Mouse (Mus musculus) G1E (cell line): ENCODE data around the gene Zfp942. TPM values are rescaled to one million over a fixed set of nuclear protein-coding genes. Genes with fewer than 3 reads are reported as not detected.
"Not testable (repeated sequence)": the region's sequence is repeated elsewhere in the genome, so short reads cannot be mapped to it uniquely, and the experiment has no call there.

ENCODE experiments used
- ATAC-seq: 2 replicates; pipeline ENCODE4 v1.8.0; 2016; ENCODE audit warnings: mild to moderate bottlenecking; ENCODE audit not compliant: insufficient number of reproducible peaks, poor library complexity, low FRiP score, severe bottlenecking; ENCODE audit errors: extremely low read depth
- DNase-seq: peaks from one replicate; pipeline ENCODE4 v3.0.0; 2012; ENCODE audit warnings: low spot score
- H3K27me3 ChIP-seq: 2 replicates; pipeline ENCODE4 v1.6.1; 2012; ENCODE audit warnings: mild to moderate bottlenecking, low read length, inconsistent platforms; ENCODE audit not compliant: insufficient read depth
- H3K36me3 ChIP-seq: replicated peaks from 2 replicates; pipeline ENCODE3; 2012; ENCODE audit warnings: mild to moderate bottlenecking, inconsistent platforms
- H3K4me1 ChIP-seq: 2 replicates; pipeline ENCODE4 v1.6.1; 2012; ENCODE audit warnings: low read depth, low read length, inconsistent platforms, mixed read lengths; ENCODE audit not compliant: insufficient read depth
- H3K4me3 ChIP-seq: 2 replicates; pipeline ENCODE4 v1.5.1; 2012; ENCODE audit warnings: low read depth, mild to moderate bottlenecking, inconsistent platforms, low read length, moderate library complexity, mixed read lengths
- H3K9me3 ChIP-seq: replicated peaks from 2 replicates; pipeline ENCODE4 v1.6.1; 2012; ENCODE audit warnings: inconsistent platforms
- CTCF ChIP-seq: IDR thresholded peaks from 2 replicates; pipeline ENCODE4 v1.5.1; 2012; ENCODE audit warnings: low read depth, low read length, inconsistent platforms, mixed read lengths
- GATA1 ChIP-seq: IDR thresholded peaks from 2 replicates; pipeline ENCODE4 v1.6.1; 2012; ENCODE audit warnings: borderline replicate concordance, low read length, inconsistent platforms, mixed read lengths
- GATA2 ChIP-seq: IDR thresholded peaks from 2 replicates; pipeline ENCODE4 v1.6.1; 2012; ENCODE audit warnings: low read depth, low read length, inconsistent platforms, borderline replicate concordance
- POLR2AphosphoS5 ChIP-seq: IDR thresholded peaks from 2 replicates; pipeline ENCODE4 v1.6.1; 2012; ENCODE audit warnings: low read depth, low read length, inconsistent platforms; ENCODE audit not compliant: insufficient replicate concordance
- TAL1 ChIP-seq: conservative IDR thresholded peaks from 2 replicates; pipeline ENCODE4 v1.6.1; 2012; ENCODE audit warnings: low read depth, low read length, inconsistent platforms, mixed read lengths
- polyA plus RNA-seq: library from polyadenylated mRNA; stranded (reverse); fragments of >175 nt; gene quantifications from 2 replicates; pipeline ENCODE4 v1.2.3, GENCODE M21; 2012
- total RNA-seq, 2 experiments: library from RNA; stranded (forward) in 1 of 2; stranded (reverse) in 1 of 2; fragments of 200-1000 nt in 1 of 2; fragments of >200 nt in 1 of 2; fragmentation: Nextera tagmentation in 1 of 2; gene quantifications; 2 replicates each; pipeline ENCODE4 v1.2.3; 2014 to 2017

Zfp942 gene
- total RNA-seq (2014; fragmentation: Nextera tagmentation) (72.9 and 101 TPM in 2 replicates), total RNA-seq (2017) (40.8 and 44.5 TPM in 2 replicates), polyA plus RNA-seq (1.4 and 2.0 TPM in 2 replicates)

DNA sequence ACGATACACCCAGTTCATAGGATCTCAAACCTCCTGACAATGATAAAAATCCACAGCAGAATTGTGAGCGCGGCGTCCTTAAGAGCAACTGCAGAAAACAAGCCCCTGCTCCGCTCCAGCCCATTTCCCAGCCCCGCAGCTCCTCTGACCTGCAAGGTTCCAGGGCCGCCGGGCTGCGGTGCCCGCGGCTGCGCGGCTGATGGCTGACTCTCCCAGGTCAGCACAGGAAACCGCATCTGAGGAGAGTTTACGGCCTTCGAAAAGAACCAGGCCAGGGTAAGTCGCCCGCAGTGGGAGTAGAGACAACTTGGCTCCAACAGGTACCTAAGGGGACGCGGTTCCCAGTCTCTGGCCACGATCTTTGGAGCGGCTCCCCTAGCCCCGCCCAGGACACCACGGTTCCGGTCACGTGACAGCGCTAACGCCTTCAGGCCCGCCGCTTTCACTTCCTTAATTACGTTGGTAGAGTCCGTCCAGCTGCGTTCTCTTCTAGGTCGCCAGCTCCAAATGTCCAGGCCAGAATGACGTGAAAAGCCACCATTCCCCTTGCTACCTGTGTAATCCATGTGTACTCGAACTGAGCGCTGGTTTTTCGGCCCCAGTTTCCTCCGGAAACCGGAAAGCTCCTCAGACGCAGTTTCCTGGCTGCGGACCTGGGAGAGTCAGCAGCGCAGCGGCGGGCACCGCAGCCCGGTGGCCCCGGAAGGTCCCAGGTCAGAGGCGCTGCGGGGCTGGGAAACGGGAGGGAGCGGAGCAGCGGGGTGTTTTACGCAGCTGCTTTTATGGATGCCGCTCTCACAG lies at the start of gene Zfp942, which contains the start of gene Zfp943:
Gene Zfp942 (minus strand): TSS at position 358 of the 801 bp plus-strand sequence.
Gene Zfp943 (plus strand): TSS at position 446 of the 801 bp plus-strand sequence.
- not testable (repeated sequence) for H3K36me3 ChIP-seq, H3K27me3 ChIP-seq, H3K9me3 ChIP-seq
- peak within 1 kb of the TSS; percentile 74 for H3K4me3 ChIP-seq
- peak; percentile 97 for ATAC-seq
- DNase-seq = peak; percentile 6
- peaks cover 18% of the 10 kb centered on the region for H3K4me1 ChIP-seq

GRCm38 (mm10) chr17:21963302-21963701 lies 1.0 kb upstream of the Zfp942 start:
- TF ChIP-seq GATA2 = no peak
- TF ChIP-seq GATA1 = no peak
- no peak for TF ChIP-seq TAL1
- Histone ChIP-seq H3K27me3 (no peaks in the 10 kb centered on the region), H3K36me3 (peaks cover 11% of the 10 kb centered on the region), H3K9me3 (no peaks in the 10 kb centered on the region), H3K4me1 (peaks cover 18% of the 10 kb centered on the region), H3K4me3 (peak overlapping the region; percentile 71; the same call in 1 of the 2 replicates)
- no peak for DNase-seq
- no peak for ATAC-seq

GRCm38 (mm10) chr17:21909456-21910052 lies 52.7 kb downstream of the Zfp942 start, which contains the start of gene Zfp995:
Gene Zfp995, minus strand, starts transcription at chr17:21909926.
- ATAC-seq = peak; percentile 76
- H3K27me3 ChIP-seq, H3K36me3 ChIP-seq, H3K9me3 ChIP-seq, DNase-seq, H3K4me1 ChIP-seq: not testable (repeated sequence)
- H3K4me3 ChIP-seq = peak within 1 kb of the TSS; percentile 66

- no peak for TF ChIP-seq GATA1
- no peak for TF ChIP-seq GATA2
- TF ChIP-seq TAL1 = no peak
- TF ChIP-seq CTCF = no peak
- TF ChIP-seq POLR2AphosphoS5 = no peak
- peak overlapping the region; percentile 66 for H3K4me3 ChIP-seq
- H3K4me1 ChIP-seq = no peaks in the 10 kb centered on the region
- H3K9me3 ChIP-seq = no peaks in the 10 kb centered on the region
- H3K27me3 ChIP-seq = no peaks in the 10 kb centered on the region
- DNase-seq = no peak
- no peaks in the 10 kb centered on the region for H3K36me3 ChIP-seq
- no peak for ATAC-seq
Measured at GRCm38 (mm10) chr17:21909039-21909438, 53.2 kb downstream of the Zfp942 start.

Other genes with a start within 250 kb of the Zfp942 start
- gene Zfp229, start 231.7 kb downstream of the Zfp942 start, total RNA-seq (2014; fragmentation: Nextera tagmentation) = 7.6 and 8.3 TPM in 2 replicates
- gene Zfp229, start 231.7 kb downstream of the Zfp942 start, total RNA-seq (2017) = 6.0 and 6.2 TPM in 2 replicates
- gene Zfp229, start 231.7 kb downstream of the Zfp942 start, polyA plus RNA-seq = 2.4 and 2.6 TPM in 2 replicates
- gene Zfp820, start 116.7 kb downstream of the Zfp942 start, total RNA-seq (2014; fragmentation: Nextera tagmentation) = not detected in 2 replicates
- gene Zfp820, start 116.7 kb downstream of the Zfp942 start, total RNA-seq (2017) = 0.05 TPM in 1 of 2 replicates, not detected in the other
- gene Zfp820, start 116.7 kb downstream of the Zfp942 start, polyA plus RNA-seq = not detected in 2 replicates
- gene Zfp995, start 52.5 kb downstream of the Zfp942 start, total RNA-seq (2014; fragmentation: Nextera tagmentation) = 15.5 and 16.5 TPM in 2 replicates
- 4.8 and 5.6 TPM in 2 replicates for gene Zfp995, start 52.5 kb downstream of the Zfp942 start, total RNA-seq (2017)
- 0.51 and 0.59 TPM in 2 replicates for gene Zfp995, start 52.5 kb downstream of the Zfp942 start, polyA plus RNA-seq
- 21.9 and 28.6 TPM in 2 replicates for gene Zfp943, start 88 bp upstream of the Zfp942 start, total RNA-seq (2014; fragmentation: Nextera tagmentation)
- 15.7 and 18.4 TPM in 2 replicates for gene Zfp943, start 88 bp upstream of the Zfp942 start, total RNA-seq (2017)
- 0.36 and 0.54 TPM in 2 replicates for gene Zfp943, start 88 bp upstream of the Zfp942 start, polyA plus RNA-seq
- gene Zfp947, start 203.7 kb upstream of the Zfp942 start, total RNA-seq (2014; fragmentation: Nextera tagmentation) = 2.6 and 3.4 TPM in 2 replicates
- 5.4 and 5.5 TPM in 2 replicates for gene Zfp947, start 203.7 kb upstream of the Zfp942 start, total RNA-seq (2017)
- 0.08 and 0.23 TPM in 2 replicates for gene Zfp947, start 203.7 kb upstream of the Zfp942 start, polyA plus RNA-seq